Mouse (Mus musculus) hindbrain, embryonic 12.5 days (tissue): ENCODE results near the gene Scrn3. TPM values are rescaled to one million over a fixed set of nuclear protein-coding genes. Genes with fewer than 3 reads are reported as not detected.

Source experiments
- ATAC-seq: fragments of 200-750 bp; cut with Nextera tagmentation; 2 replicates; pipeline ENCODE4 v1.8.0; 2017; ENCODE audit warnings: moderate TSS enrichment; ENCODE audit not compliant: low FRiP score
- H3K27ac ChIP-seq: fragments of 300-500 bp; sonication (generic); 2 replicates; pipeline ENCODE4 v1.5.1; 2016; ENCODE audit warnings: mild to moderate bottlenecking
- H3K27me3 ChIP-seq: fragments of 300-500 bp; sonication (generic); 2 replicates; pipeline ENCODE4 v1.6.1; 2016; ENCODE audit warnings: mild to moderate bottlenecking
- H3K36me3 ChIP-seq: fragments of 300-500 bp; sonication (generic); 2 replicates; pipeline ENCODE4 v1.6.1; 2016; ENCODE audit warnings: mild to moderate bottlenecking
- H3K4me1 ChIP-seq: fragments of 300-500 bp; sonication (generic); 2 replicates; pipeline ENCODE4 v1.6.1; 2016
- H3K4me2 ChIP-seq: fragments of 300-500 bp; sonication (generic); replicated peaks from 2 replicates; pipeline ENCODE4 v1.6.1; 2016; ENCODE audit warnings: mild to moderate bottlenecking
- H3K4me3 ChIP-seq: fragments of 300-500 bp; sonication (generic); 2 replicates; pipeline ENCODE4 v1.5.1; 2016; ENCODE audit warnings: mild to moderate bottlenecking
- H3K9ac ChIP-seq: fragments of 300-500 bp; sonication (generic); 2 replicates; pipeline ENCODE4 v1.6.1; 2016; ENCODE audit warnings: mild to moderate bottlenecking, moderate library complexity
- H3K9me3 ChIP-seq: fragments of 300-500 bp; sonication (generic); replicated peaks from 2 replicates; pipeline ENCODE4 v1.6.1; 2016; ENCODE audit warnings: mild to moderate bottlenecking
- WGBS: fragments of 180-500 bp; shearing (Covaris S2); methylation state at CpG from one replicate; pipeline ENCODE4 v1.1.7; 2016; 5-methylcytosine and 5-hydroxymethylcytosine counted together
- polyA plus RNA-seq: library from polyadenylated mRNA; unstranded; fragments of >200 nt; fragmentation: Nextera tagmentation; extraction: Ambion mirVana; gene quantifications from 2 replicates; pipeline ENCODE4 v1.2.1, GENCODE M21; 2016

Gene Scrn3
- polyA plus RNA-seq, 1 experiment from 2014 or later: 13.2 TPM

DNA sequence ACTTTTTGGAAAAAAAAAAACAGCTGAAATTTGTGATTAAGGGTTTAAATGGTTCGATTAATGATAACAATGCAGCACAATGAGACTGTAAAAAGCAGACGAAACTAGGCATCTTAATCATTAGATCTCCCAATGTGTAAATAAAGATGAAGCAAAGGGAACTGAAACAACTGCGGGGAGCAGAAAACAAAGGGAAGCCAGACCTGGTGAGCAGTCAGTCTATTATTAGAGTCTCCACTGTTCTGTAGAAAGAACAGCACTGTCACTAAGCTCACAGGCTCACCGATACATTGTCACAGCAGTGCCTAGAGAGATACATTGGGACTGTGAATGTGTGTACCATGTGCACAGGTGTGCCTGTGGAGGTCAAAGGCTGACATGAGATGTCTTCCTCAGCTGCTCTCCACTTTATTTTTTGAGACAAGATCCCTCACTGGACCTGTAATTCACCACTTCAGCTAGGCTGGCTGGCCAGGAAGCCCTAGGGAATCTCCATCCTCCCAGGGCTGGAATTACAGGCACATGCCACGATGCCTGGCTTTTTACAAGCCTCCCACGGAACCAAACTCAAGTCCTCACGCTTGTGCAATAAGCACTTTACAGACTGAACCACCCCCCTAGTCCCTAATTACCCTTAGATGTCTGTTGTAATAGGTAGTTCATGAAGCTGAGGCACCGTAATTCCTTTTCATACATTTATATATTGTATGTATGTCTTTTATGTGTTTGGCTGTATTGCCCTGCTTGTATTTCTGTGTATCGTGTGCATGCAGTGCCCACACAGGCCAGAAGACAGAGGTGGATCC is 59.3 kb downstream of the Scrn3 start:
- Histone ChIP-seq H3K27ac (no peak overlapping the region), H3K4me2 (no peak overlapping the region)
- 76% methylated on average over 9 of the region's 9 CpGs for WGBS

GRCm38 (mm10) chr2:73378326-73378725 is 65.9 kb downstream of the Scrn3 start:
- H3K9ac ChIP-seq: no peak overlapping the region
- no peak overlapping the region for H3K27ac ChIP-seq
- H3K4me2 ChIP-seq: no peak overlapping the region
- WGBS: 80% methylated on average over 5 of the region's 5 CpGs
- no peaks in the 10 kb centered on the region for H3K9me3 ChIP-seq
- no peaks in the 10 kb centered on the region for H3K27me3 ChIP-seq
- ATAC-seq: 0 out of 2 replicates have a peak, but pooled peaks have one; percentile 38
- H3K36me3 ChIP-seq: no peaks in the 10 kb centered on the region
- H3K4me3 ChIP-seq: no peak overlapping the region
- H3K4me1 ChIP-seq: no peaks in the 10 kb centered on the region

More for the DNA sequence above, 59.3 kb downstream of the Scrn3 start:
- Histone ChIP-seq H3K9ac (no peak overlapping the region), H3K27me3 (no peaks in the 10 kb centered on the region), H3K9me3 (no peaks in the 10 kb centered on the region), H3K36me3 (no peaks in the 10 kb centered on the region), H3K4me3 (no peak overlapping the region), H3K4me1 (no peaks in the 10 kb centered on the region)
- no peak for ATAC-seq

DNA sequence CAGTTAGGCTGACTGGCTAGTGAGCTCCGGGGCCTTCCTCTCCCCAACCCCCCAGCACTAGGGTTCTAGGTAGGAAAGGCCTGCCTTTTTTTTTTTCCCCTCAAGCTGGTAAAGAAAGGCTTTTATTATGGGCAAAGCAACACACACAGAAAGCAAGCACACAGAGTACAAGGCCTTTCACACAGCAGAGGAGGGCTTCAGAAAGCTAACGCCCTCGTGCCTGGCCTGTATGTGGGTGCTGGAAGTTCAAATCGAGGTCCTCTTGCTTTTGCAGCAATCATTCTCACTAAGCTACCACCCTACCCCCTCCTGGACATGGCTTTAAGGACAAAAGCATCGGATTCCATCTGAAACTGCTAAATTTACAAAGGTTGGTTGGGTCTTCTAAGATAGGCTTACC is 67.3 kb downstream of the Scrn3 start:
- H3K9me3 ChIP-seq: no peaks in the 10 kb centered on the region
- H3K4me2 ChIP-seq: no peak overlapping the region
- H3K4me3 ChIP-seq: no peak overlapping the region
- no peak overlapping the region for H3K27ac ChIP-seq
- H3K4me1 ChIP-seq: no peaks in the 10 kb centered on the region
- H3K36me3 ChIP-seq: no peaks in the 10 kb centered on the region
- 73% methylated on average over 5 of the region's 5 CpGs for WGBS
- H3K27me3 ChIP-seq: no peaks in the 10 kb centered on the region
- H3K9ac ChIP-seq: no peak overlapping the region
- no peak for ATAC-seq

DNA sequence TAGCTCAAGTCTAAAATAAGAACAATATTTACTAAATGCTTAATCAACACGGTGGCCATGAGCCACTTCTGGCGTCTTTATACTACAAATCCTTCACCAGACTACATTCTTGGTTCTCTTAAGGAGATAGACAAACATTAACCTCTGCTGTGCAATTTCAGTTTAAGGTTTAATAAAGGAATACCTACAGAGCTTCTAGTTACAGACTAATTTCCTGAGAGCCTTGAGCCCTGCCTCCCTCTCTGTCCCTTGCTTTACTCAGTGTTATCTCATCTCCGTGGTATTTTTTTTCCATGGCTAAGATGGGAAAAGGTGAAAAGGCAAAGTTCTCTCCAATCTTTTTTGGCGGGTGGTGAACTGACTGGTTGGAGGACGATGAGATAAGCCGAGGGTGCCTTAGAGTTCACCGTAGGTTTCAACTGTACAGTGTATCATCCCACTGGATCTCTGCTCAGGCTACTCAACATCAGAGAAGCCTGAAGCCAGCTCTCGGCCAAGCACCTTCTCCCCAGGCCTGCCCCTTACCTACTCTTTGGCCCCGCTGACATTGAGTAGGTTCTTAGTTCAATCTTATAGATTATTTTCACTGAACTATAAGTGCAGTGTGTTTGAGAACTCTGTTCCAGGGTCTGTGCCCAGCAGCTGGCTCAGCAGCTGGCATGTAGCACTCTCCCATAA is 68.0 kb downstream of the Scrn3 start:
- ATAC-seq: no peak
- 90% methylated on average over 9 of the region's 9 CpGs for WGBS
- peaks cover under 1% of the 10 kb centered on the region for H3K4me1 ChIP-seq

GRCm38 (mm10) chr2:73385172-73385571 is 72.8 kb downstream of the Scrn3 start:
- Histone ChIP-seq H3K4me1 (peaks cover 6% of the 10 kb centered on the region), H3K27me3 (no peaks in the 10 kb centered on the region), H3K4me2 (peak overlapping the region; percentile 96), H3K4me3 (no peak overlapping the region), H3K27ac (no peak overlapping the region), H3K36me3 (no peaks in the 10 kb centered on the region), H3K9me3 (no peaks in the 10 kb centered on the region), H3K9ac (no peak overlapping the region)
- 89% methylated on average over 4 of the region's 4 CpGs for WGBS
- ATAC-seq: no peak

More for the DNA sequence above, 68.0 kb downstream of the Scrn3 start:
- no peak overlapping the region for H3K9ac ChIP-seq
- no peak overlapping the region for H3K27ac ChIP-seq
- no peaks in the 10 kb centered on the region for H3K27me3 ChIP-seq
- H3K4me3 ChIP-seq: no peak overlapping the region
- H3K36me3 ChIP-seq: no peaks in the 10 kb centered on the region
- no peaks in the 10 kb centered on the region for H3K9me3 ChIP-seq
- H3K4me2 ChIP-seq: no peak overlapping the region

GRCm38 (mm10) chr2:73385641-73386355 is 73.4 kb downstream of the Scrn3 start:
- H3K4me3 ChIP-seq: peak overlapping the region; percentile 70
- H3K27ac ChIP-seq: peak overlapping the region; percentile 84
- peak overlapping the region; percentile 96 for H3K4me2 ChIP-seq
- H3K9ac ChIP-seq: peak overlapping the region; percentile 78
- H3K9me3 ChIP-seq: no peaks in the 10 kb centered on the region
- WGBS: 2% methylated on average over 26 of the region's 29 CpGs
- H3K36me3 ChIP-seq: no peaks in the 10 kb centered on the region
- H3K27me3 ChIP-seq: no peaks in the 10 kb centered on the region
- no peak; the same call in 1 of the 2 replicates for ATAC-seq
- peaks cover 6% of the 10 kb centered on the region for H3K4me1 ChIP-seq

- peak within 1 kb of the TSS; percentile 96 for H3K4me2 ChIP-seq
Measured at GRCm38 (mm10) chr2:73386356-73387046, 74.1 kb downstream of the Scrn3 start, which contains the start of gene Gpr155. Gpr155 (minus strand) TSS chr2:73386572.

More at GRCm38 (mm10) chr2:73386356-73387046, 74.1 kb downstream of the Scrn3 start, which contains the start of gene Gpr155:
- Histone ChIP-seq H3K4me1 (peaks cover 6% of the 10 kb centered on the region), H3K4me3 (peak within 1 kb of the TSS; percentile 70), H3K27me3 (no peaks in the 10 kb centered on the region), H3K36me3 (no peaks in the 10 kb centered on the region), H3K9ac (peak within 1 kb of the TSS; percentile 78), H3K27ac (peak within 1 kb of the TSS; percentile 84), H3K9me3 (no peaks in the 10 kb centered on the region)
- 2% methylated on average over 41 of the region's 44 CpGs for WGBS
- peak; percentile 99 for ATAC-seq

Other genes starting within 250 kb of the Scrn3 start
- 80.9 and 89.7 TPM in 2 replicates for gene Ola1, start 93.7 kb upstream of the Scrn3 start, polyA plus RNA-seq
- 2.1 and 2.9 TPM in 2 replicates for gene Sp9, start 40.7 kb upstream of the Scrn3 start, polyA plus RNA-seq
- 28.4 and 29.7 TPM in 2 replicates for gene Cir1, start 100 bp downstream of the Scrn3 start, polyA plus RNA-seq
- gene Gpr155, start 74.0 kb downstream of the Scrn3 start, polyA plus RNA-seq: 9.2 and 10.0 TPM in 2 replicates
- 7.3 and 8.7 TPM in 2 replicates for gene Wipf1, start 217.1 kb downstream of the Scrn3 start, polyA plus RNA-seq